Mouse (Mus musculus): ENCODE results near the gene Grip1.

GRCm38 (mm10) chr10:120100806-120101205 is 647.2 kb downstream of the Grip1 start:
- TF ChIP-seq CTCF (IDR thresholded peaks at IDR 0.05; ENCODE audit: borderline replicate concordance, insufficient read depth, low read length) (no peak), POLR2A (IDR thresholded peaks at IDR 0.05; ENCODE audit: low read depth, low read length) (no peak)
